Mouse (Mus musculus): ENCODE data around the gene Pde8a.
A peak's percentile ranks its signal among the peaks of the same experiment; 100 is the strongest.

Gene Pde8a

DNA sequence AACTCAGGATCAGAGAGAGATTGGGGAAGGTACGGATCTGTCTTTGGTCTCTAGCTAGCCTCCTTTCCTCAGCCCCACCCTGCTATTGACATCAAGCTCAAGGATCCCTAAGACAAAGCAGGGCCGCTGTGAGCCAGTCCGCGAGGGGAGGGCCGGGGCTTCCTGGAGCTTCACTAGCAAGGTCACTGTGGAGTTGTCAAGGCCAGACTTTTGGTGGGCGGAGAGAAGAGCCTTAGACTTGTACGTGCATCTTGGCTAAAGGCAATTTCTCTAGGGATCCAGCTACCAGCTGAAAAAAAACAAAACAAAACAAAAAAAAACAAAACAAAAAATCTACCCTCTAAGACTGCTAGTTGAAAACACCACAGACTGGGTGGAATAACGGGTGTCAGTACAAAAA is 1.6 kb upstream of the Pde8a start:
- DNase-seq = no peak

GRCm38 (mm10) chr7:81212261-81212681 is 1.1 kb upstream of the Pde8a start:
- DNase-seq = peak; percentile 22 to 28

- DNase-seq = peak; percentile 77 to 83
Observed at GRCm38 (mm10) chr7:81212697-81213346, 574 bp upstream of the Pde8a start.

DNA sequence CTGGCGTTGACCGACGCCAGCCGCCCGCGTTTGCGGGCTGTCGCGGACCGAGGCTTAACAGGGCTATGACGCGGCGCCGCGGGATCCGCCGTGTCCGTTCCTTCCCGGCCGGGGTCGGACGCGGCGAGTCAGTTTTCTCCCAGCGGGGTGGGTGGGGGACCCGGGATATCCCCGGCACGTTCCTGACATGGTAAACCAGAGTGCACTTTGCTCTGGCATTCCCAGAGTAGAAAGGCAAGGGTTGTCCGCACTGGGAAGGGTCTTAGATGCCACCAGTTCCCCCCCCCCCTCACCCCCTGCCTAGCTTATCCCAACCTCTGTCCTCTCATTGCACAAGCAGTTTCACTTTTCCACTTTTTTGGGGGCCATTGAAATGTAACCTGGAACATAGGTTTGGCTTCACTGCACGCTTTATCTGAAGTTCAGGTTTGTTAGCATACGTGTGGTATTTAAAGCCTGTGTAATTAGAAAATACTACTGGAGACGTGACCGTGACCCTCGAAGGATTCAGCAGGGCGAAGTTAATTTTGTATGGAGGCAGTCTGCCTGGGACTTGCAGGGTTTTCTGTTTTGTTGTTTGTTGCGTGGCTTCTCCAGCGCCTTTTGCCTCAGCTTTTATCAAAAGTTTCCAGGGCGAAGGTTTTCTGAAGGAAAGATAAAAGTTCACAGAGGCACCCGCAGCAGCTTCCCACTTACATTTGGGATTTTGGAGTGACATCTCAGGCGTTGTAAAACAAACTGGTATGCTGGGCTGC is 934 bp downstream of the Pde8a start:
- DNase-seq = peak in 1 of 2 experiments; percentile 13

DNA sequence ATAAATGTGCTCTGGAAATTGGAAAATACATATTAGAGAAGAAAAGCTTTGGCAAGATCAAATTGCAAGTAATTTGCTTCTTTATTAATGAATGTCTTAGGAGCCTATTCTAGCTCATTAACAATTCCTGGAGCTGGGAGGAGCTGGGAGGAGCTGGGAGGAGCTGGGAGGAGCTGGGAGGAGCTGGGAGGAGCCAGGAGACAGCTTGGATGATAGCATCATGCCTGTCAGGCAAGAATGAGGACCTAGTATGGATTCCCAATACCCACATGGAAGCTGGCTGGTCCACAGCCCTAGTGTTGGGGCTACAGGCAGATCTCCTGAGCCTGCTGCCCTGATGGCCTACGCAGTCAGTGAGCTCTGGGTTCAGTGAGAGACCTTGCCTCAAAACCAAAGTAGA is 2.6 kb downstream of the Pde8a start:
- DNase-seq = no peak

- no peak for DNase-seq
Observed at GRCm38 (mm10) chr7:81219321-81219720, 5.9 kb downstream of the Pde8a start.

- DNase-seq = no peak
Observed at GRCm38 (mm10) chr7:81220381-81220780, 7.0 kb downstream of the Pde8a start.

DNA sequence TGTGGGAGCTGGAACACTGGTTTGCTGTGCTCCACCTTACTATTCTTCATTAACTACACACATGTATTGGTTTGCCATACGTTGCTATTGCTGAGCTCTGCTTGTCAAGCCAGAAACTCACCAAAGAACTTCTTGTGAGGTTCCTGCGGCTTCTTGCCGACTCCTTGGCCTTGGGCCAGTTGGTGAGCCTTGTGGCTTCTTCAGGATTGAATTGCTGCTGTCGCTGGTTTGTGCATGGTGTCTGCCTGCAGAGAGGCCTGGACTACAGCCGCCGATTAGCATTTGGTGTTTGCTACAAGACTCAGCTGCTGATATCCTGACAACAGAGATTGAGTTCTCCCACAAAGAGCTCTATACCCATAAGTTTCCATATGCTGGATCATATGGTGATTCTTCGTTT is 10.9 kb downstream of the Pde8a start:
- DNase-seq = peak; percentile 30 to 43

DNA sequence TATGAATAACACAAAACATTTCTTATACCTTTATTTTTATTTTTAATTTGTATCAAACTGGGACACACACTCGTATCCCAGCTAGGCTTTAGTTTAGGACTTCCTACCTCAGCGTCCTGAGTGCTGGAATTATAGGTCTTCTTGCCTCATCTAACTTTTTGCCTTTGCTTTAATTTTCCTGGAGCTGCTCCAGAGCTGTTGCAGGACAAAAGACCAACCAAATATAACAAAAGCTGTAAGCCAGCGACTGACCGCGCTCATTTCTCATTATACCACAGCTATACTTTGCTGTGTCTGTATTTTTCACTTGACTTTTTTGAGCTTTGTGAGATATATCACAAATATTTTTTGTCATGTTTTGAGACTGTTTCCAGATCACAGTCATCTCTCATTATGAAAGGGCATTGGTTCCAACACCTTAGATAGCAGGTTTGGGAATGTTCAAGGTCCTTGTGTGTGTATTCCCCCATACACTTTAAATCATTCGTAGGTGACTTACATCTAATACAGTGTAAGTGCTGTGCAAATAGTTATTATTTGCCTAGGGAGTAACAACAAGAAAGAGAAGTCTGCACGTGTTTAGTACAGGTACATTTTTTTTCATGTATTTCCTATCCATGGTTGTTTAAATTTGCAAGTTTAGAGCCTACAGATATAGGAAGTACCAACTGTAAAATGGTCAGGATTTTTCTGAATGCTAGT is 16.8 kb downstream of the Pde8a start:
- no peak for DNase-seq

GRCm38 (mm10) chr7:81232674-81233073 is 19.3 kb downstream of the Pde8a start:
- no peak for DNase-seq

DNA sequence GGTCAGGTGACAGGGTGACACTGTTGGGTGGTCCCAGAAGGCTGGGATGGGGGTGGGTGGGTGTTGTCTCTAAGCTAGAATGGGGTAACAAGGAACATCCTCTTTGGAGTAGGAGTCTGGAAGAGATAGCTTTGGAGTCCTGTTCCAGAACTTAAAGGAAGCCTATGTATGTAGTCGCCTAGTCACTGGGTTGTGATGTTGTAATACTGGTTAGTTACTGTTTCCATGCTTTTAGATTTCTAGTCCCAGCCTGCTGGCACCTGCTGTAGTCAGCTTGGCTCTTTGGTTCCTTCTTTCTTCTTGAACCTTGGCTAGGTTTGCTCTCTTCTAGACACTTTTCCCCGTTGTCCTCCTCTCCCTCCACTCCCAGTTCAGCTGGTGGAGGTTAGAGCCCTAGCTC is 21.7 kb downstream of the Pde8a start:
- DNase-seq = no peak

DNA sequence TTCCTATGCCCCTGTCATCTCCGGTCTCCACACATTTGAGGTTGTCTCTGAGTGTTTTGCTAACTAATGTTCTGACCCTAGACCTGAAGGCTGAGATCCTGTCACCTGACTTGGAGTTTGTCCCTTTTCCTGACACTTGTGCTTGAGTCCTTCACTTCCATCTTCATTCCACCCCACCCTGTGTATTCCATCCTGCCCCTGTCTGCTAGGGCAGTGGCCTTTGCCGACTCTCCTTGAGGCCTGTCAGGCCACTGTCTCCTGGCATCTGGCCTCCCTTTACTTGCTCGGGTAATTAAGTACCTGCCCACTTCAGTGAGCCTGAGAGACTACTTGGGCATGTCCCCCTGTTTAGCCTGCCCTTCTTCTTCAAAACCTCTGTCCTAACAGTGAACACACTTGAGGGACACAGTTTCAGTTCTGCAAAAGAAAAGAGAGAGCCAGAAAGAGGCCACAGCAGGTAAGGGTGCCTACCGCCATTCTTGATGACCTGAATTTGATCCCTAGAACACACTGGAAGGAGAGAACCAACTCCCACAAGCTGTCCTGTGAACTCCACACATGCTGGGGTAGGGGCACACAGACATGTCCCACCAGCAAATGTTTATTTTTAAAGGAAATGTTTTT is 22.3 kb downstream of the Pde8a start:
- no peak for DNase-seq

DNA sequence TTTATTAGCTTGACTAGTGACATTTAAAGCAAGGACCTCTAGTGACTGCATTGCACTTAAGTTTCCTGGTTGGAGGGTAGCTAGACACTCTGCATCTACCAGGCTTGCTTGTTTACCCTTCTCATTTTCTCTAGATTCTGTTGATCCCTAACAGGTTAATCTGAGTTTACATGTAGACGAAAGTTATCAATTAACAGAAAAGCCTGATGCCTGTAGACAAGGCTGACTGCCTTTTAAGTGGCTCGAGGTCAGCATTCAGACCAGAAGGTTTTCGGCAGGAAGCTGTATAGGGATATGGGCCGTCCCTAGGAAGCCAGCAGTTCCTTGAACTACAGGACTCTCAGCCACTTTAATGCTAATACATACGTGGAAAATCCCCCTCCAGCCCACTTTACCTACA is 30.0 kb downstream of the Pde8a start:
- no peak for DNase-seq

GRCm38 (mm10) chr7:81249854-81250279 is 36.5 kb downstream of the Pde8a start:
- no peak for DNase-seq

DNA sequence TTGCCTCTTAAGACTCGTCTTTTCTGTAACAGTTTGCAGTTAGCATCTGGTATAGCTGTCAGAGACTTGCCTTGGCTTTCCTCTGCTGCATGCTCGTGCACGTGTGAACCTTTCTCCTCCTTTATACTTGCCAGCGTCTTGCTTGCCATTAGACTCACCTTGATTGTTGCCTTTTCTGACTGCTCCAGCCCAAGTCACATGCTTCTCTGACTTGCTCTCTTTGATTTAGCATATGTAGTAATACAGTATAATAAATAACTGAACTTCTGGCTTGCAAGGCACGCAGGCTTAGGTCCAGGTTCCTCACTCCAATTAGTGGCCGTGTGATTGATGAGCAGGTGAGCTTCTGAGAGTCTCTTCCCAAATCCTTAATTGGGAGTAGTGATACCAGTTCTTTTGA is 37.2 kb downstream of the Pde8a start:
- no peak for DNase-seq

DNA sequence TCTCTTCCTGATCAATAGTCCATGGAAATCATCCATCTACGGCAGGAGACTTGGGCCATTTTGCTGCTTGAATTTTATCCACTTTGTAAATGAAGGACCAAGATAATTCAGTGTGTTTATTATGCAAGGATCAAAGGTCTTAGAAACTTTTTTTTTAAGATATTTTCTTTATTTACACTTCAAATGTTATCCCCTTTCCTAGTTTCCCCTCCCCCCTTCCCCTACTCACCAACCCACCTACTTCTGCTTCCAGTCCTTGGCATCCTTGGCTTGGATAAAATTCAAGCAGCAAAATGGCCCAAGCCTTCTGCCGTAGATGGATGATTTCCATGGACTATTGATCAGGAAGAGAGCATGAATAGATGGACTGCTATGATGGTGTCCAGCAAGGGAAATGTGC is 38.1 kb downstream of the Pde8a start:
- no peak for DNase-seq

DNA sequence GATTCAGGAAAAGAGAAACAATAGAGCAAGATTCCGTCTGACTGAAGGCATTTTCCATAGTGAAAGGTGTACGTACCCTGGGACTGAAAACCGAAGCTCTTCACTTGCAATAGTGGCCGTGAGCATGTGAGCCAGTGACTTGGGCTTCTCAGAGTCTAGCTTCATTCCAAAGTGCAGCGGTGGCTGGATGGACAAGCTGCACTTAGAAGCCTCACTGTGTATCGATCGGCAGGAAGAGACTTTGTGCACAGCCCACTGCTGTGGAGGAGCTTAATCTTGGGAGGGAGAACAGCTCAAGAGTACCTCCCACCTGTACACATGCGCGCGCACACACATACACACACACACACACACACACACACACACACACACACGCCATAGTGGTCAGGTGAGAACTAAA is 39.9 kb downstream of the Pde8a start:
- DNase-seq = no peak

DNA sequence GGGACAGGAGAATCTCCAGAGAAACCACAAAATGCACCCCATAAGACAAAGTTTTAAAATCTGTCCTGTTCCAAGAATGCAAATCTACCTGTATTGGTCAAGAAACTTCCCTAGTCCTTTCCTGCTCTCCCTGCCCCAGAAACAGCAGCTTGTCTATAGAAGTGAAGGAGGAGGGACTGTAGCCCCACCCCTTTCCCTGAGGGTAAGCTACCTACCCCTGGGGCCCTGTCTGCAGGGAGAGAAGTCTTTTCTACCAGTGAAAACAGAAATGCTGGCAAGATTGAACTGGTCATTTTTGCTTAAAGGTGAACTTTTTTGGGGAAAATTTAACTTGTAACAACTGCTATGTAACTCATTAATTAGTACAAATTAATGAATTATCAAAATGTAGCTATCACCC is 41.2 kb downstream of the Pde8a start:
- no peak for DNase-seq

DNA sequence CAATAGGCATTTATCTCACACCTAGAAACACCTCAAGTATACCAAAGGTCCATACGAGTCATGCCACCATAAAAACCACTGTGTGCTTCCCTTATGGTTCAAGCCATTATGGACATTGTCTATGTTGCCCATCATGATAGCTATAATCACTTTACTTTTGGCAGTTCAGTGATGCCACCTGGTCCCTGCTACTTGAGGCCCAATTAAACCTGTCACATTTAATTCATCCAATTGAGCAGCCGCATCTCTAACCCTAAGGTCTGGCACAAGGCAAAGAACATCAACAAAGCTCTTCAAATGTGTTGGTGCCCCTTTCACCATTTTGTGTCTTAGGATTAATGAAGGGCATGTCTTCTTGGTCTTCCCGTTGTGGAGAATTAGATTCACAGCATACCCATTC is 42.1 kb downstream of the Pde8a start:
- DNase-seq = peak; percentile 53 to 60

DNA sequence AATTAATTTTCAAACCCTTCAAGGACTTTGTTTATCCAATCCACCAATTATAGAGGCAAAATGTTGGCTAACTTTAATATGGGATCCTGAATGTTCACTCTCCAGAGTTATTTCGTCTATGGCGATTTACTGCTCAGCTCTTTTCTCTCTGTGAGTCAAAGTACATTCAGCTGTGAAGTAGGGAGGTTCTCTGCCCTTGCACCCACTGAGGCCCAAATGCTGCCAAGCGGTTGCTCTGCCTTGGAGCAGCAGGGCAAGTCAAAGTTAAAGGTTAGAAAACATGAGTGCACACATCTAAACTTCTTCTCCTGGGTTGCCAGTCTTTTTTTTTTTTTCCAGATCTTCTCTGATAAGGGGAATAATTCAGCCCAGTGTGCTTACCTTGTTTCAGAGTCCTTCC is 43.4 kb downstream of the Pde8a start:
- no peak for DNase-seq

DNA sequence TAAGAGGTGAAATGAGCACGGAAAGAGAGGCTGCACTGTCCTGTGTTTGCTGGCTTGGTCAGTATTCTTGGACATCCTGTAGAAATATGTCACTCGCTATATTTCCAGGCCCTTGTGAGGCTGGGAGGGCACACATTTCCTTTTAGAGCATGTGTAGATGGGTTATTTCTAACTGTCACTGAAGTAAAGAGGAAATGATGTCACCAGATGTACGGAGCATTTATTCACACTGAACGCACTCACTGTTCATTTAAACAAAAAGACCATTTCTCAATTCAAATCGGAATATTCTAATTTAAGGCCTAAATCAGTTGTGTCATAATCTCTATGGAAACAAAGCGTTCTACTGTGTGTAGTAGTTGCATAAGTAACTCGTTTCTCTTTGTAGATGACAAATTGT is 48.2 kb downstream of the Pde8a start:
- DNase-seq = no peak

- DNase-seq = no peak
Observed at GRCm38 (mm10) chr7:81272908-81273307, 59.5 kb downstream of the Pde8a start.

GRCm38 (mm10) chr7:81278966-81279365 is 65.6 kb downstream of the Pde8a start:
- DNase-seq = no peak

DNA sequence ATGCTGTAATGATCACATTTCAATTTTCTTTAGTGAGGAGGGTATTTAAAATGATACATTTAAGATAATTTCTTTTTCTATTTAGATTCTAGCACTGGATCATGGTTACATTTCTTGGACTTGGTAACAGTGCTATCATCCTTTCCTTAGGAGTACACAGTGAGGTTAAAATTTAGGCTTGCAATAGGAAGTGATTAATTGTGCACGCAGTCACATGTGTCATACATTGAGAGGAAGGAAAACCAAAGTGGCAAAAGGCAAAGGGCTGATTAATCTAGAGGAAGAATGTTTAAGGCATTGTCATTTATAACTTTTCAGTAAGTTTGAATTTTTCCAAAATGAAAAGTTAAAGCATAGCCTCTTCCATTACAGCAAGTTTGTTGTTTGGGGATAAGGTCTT is 67.8 kb downstream of the Pde8a start:
- DNase-seq = no peak
